Mouse (Mus musculus): ENCODE measurements around the gene Oxgr1.

Gene Oxgr1

GRCm38 (mm10) chr14:119980698-119981235, 61.5 kb downstream of the Oxgr1 start:
- no peak for DNase-seq (ENCODE audit: low spot score in 2 of 2)

Measured in spleen, postnatal 36 days (tissue).